Mouse (Mus musculus) CH12F3 (cell line): ENCODE results near the gene Mgat4a.

ENCODE experiments used
- in situ Hi-C: fragments of 300-500 bp; cut with MboI; formaldehyde crosslinking; loops from 2 replicates; pipeline ENCODE4 v1.14.3; 2020; ENCODE audit warnings: low sequenced_read_pairs

Mgat4a gene

GRCm38 (mm10) chr1:37471179-37472148 is 69.4 kb downstream of the Mgat4a start:
- in situ Hi-C loops = loop anchor here (10.0 kb wide), 1 partner anchor 163 kb away; no protein-coding TSS in a partner anchor

DNA sequence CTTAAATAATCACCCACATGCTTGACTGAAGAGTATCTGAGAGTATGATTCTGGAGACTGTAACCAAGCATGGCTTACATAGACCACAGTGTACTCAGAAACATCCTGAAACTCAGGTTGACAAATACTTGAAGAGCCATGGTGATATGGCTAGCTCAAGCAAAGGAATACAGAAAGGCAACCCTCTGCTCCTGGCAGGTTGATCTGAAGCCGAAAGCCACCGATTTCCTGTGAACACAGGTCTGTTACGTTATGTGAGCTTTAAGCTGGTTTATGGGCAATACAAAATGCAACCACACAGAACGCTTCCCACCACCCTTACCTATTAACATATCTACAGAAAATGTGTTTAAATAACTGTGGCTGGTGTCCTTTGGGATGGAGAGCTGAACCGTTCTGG is 71.8 kb downstream of the Mgat4a start:
- in situ Hi-C loops = no loop called here

DNA sequence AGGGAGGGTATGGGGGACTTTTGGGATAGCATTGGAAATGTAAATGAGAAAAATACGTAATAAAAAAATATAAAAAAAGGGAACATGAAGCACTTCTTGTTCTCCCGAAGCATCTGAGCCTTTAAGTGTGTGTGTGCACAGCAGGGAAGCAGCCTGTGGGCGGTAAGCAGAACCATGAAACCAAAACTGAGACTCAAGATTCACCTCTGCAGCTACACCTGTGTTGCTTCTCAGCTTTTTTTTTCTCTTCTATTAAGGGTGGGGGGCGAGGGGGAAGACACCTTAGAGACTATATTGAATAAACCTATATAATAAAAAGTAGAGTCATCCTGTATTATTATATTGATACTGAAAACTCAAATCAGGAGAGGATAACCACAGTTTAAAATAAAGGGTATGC is 73.0 kb downstream of the Mgat4a start:
- in situ Hi-C loops = no loop called here

GRCm38 (mm10) chr1:37466322-37466995 is 74.4 kb downstream of the Mgat4a start:
- in situ Hi-C loops = no loop called here

- in situ Hi-C loops = no loop called here
These were observed 75.9 kb downstream of the Mgat4a start for GRCm38 (mm10) chr1:37464878-37465452.

- in situ Hi-C loops = no loop called here
These were observed 83.3 kb downstream of the Mgat4a start for GRCm38 (mm10) chr1:37457546-37457945.

- in situ Hi-C loops = no loop called here
These were observed 89.5 kb downstream of the Mgat4a start for GRCm38 (mm10) chr1:37451270-37451669.

- in situ Hi-C loops = no loop called here
These were observed 92.3 kb downstream of the Mgat4a start for GRCm38 (mm10) chr1:37448361-37449095.

- in situ Hi-C loops = no loop called here
These were observed 97.7 kb downstream of the Mgat4a start for GRCm38 (mm10) chr1:37442848-37443835.

- in situ Hi-C loops = no loop called here
These were observed 104.4 kb downstream of the Mgat4a start for GRCm38 (mm10) chr1:37436419-37436818.

GRCm38 (mm10) chr1:37430297-37430840 is 110.4 kb downstream of the Mgat4a start:
- in situ Hi-C loops = no loop called here

GRCm38 (mm10) chr1:37429366-37430296 is 111.2 kb downstream of the Mgat4a start, which contains the start of the genes Coa5 and Unc50:
TSS of gene Coa5 (minus strand) at chr1:37430103.
TSS of gene Unc50 (plus strand) at chr1:37430139.
- in situ Hi-C loops = no loop called here

GRCm38 (mm10) chr1:37428911-37429310 is 111.9 kb downstream of the Mgat4a start:
- in situ Hi-C loops = no loop called here

- in situ Hi-C loops = no loop called here
These were observed 113.5 kb downstream of the Mgat4a start for GRCm38 (mm10) chr1:37427144-37427875.

- in situ Hi-C loops = no loop called here
These were observed 121.4 kb downstream of the Mgat4a start for GRCm38 (mm10) chr1:37419420-37419819.

- in situ Hi-C loops = no loop called here
These were observed 125.4 kb downstream of the Mgat4a start for GRCm38 (mm10) chr1:37415394-37415793.

DNA sequence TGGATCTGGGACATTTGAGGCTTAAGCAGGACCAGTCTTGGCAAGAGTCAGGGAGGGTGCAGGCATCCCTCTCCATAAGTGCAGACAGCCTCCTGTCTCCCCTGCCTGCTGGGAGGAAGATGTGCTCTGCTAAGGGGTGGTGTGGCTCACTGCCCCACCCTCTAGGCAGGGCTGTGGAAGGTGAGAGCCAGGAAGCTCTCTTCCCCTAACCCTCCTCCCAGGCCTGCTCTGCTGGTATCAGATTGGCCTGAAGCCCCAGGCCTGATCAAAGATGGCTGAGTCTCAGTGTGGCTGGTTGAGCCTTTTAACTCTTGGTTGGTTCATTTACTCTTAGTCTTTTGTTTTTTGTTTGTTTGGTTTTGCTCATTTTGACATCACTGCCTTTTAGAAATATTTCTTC is 131.2 kb downstream of the Mgat4a start:
- in situ Hi-C loops = no loop called here
